Mouse (Mus musculus) ovary, postnatal 10 days (tissue): ENCODE data around the gene Slc10a1.

Source experiments
- DNase-seq: peaks from one replicate; pipeline ENCODE4 v3.0.0; 2022; ENCODE audit warnings: low spot score

The Slc10a1 gene

GRCm38 (mm10) chr12:80968605-80969004 lies at the start of gene Slc10a1:
Gene Slc10a1 (minus strand): TSS chr12:80968705.
- DNase-seq, result no peak

GRCm38 (mm10) chr12:81017624-81018023 lies 49.1 kb upstream of the Slc10a1 start:
- DNase-seq, result no peak

GRCm38 (mm10) chr12:81013496-81013895 lies 45.0 kb upstream of the Slc10a1 start:
- no peak for DNase-seq

GRCm38 (mm10) chr12:81011994-81012393 lies 43.5 kb upstream of the Slc10a1 start:
- DNase-seq, result no peak

- DNase-seq, result no peak
These were observed 41.3 kb upstream of the Slc10a1 start for GRCm38 (mm10) chr12:81009813-81010212.

GRCm38 (mm10) chr12:81002841-81003635 lies 34.5 kb upstream of the Slc10a1 start:
- DNase-seq, result no peak

- no peak for DNase-seq
These were observed 32.4 kb upstream of the Slc10a1 start for GRCm38 (mm10) chr12:81000924-81001323.

- DNase-seq, result no peak
These were observed 30.2 kb upstream of the Slc10a1 start for GRCm38 (mm10) chr12:80998528-80999221.

- DNase-seq, result no peak
These were observed 29.1 kb upstream of the Slc10a1 start for GRCm38 (mm10) chr12:80997652-80998051.

- DNase-seq, result no peak
These were observed 26.8 kb upstream of the Slc10a1 start for GRCm38 (mm10) chr12:80995326-80995725.

- no peak for DNase-seq
These were observed 25.3 kb upstream of the Slc10a1 start for GRCm38 (mm10) chr12:80993773-80994172.

GRCm38 (mm10) chr12:80992540-80993122 lies 24.1 kb upstream of the Slc10a1 start:
- DNase-seq, result no peak

GRCm38 (mm10) chr12:80991806-80992205 lies 23.3 kb upstream of the Slc10a1 start:
- no peak for DNase-seq

GRCm38 (mm10) chr12:80990901-80991445 lies 22.5 kb upstream of the Slc10a1 start:
- DNase-seq, result no peak

GRCm38 (mm10) chr12:80988286-80988685 lies 19.8 kb upstream of the Slc10a1 start:
- no peak for DNase-seq

- no peak for DNase-seq
These were observed 18.1 kb upstream of the Slc10a1 start for GRCm38 (mm10) chr12:80986628-80987027.

- DNase-seq, result no peak
These were observed 15.2 kb upstream of the Slc10a1 start for GRCm38 (mm10) chr12:80983695-80984094.

- DNase-seq, result peak; percentile 65
These were observed 13.8 kb upstream of the Slc10a1 start for GRCm38 (mm10) chr12:80982326-80982725.

- DNase-seq, result no peak
These were observed 7.6 kb upstream of the Slc10a1 start for GRCm38 (mm10) chr12:80975939-80976671.

- no peak for DNase-seq
These were observed 3.3 kb upstream of the Slc10a1 start for GRCm38 (mm10) chr12:80971756-80972155.

GRCm38 (mm10) chr12:80970181-80970705 lies 1.7 kb upstream of the Slc10a1 start:
- no peak for DNase-seq

GRCm38 (mm10) chr12:80967918-80968317 lies 587 bp downstream of the Slc10a1 start:
- DNase-seq, result no peak
